Mouse (Mus musculus): ENCODE results near the gene Lhpp. TPM values are rescaled to one million over a fixed set of nuclear protein-coding genes. Genes with fewer than 3 reads are reported as not detected.

Lhpp gene
- polyA plus RNA-seq, 1 experiment from 2014 or later: 47.8 TPM

DNA sequence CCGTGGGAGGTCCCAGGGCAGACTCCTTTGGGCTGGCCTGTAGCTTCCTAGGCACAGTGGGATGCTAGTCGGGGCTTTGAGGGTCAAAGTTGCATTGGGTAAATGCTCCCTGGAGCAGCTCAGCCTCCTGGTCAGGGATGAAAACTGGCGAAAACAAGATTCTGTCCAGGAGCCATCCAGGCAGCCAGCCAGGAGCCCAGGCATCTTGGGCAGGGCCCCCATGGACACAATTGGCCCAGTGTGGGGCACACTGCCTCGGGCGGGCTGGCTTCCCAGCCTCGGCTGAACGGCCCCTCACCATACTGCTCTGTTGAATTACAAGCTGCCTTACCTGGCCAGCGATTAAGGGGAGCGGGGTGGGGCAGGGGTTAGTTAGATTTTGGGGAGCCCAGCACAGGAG lies 82.3 kb downstream of the Lhpp start:
- WGBS: 80% methylated on average over 9 of the region's 9 CpGs
- no peak overlapping the region for H3K4me3 ChIP-seq (ENCODE audit: low read length)
- H3K4me2 ChIP-seq (ENCODE audit: low read depth, low read length): no peak overlapping the region
- ATAC-seq: no peak; the same call in 1 of the 2 replicates
- H3K27me3 ChIP-seq (replicated peaks; ENCODE audit: control insufficient read depth, insufficient read depth, low read length): no peaks in the 10 kb centered on the region
- no peaks in the 10 kb centered on the region for H3K9me3 ChIP-seq (ENCODE audit: control insufficient read depth, low read length)
- no peaks in the 10 kb centered on the region for H3K36me3 ChIP-seq (ENCODE audit: control insufficient read depth, insufficient read depth, low read length)
- H3K9ac ChIP-seq (ENCODE audit: low read depth, low read length): no peak overlapping the region
- no peak overlapping the region for H3K27ac ChIP-seq (ENCODE audit: low read length)
- peaks cover 11% of the 10 kb centered on the region for H3K4me1 ChIP-seq (ENCODE audit: control insufficient read depth, insufficient read depth, low read length)

DNA sequence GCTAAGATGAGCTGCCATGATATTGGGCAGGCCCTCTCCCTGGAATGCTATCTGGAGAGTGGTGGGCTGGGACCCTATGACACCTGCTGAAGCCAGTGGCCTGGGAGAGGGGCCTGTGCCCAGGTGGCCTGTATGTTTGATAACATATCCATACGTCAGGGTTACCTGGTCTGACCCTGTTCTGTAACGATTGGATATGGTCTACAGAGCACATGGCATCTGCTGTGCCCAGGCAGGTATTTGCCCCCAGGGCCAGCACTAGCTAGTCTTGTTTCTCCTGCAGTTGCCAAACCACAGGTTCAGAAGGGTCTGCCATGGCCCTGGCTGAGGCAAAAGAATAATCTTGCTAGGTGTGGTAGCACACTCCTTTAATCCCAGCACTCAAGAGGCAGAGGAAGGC lies 83.1 kb downstream of the Lhpp start:
- peaks cover 4% of the 10 kb centered on the region; the same call in 1 of the 2 replicates for H3K4me1 ChIP-seq (ENCODE audit: control insufficient read depth, insufficient read depth, low read length)
- no peak overlapping the region for H3K9ac ChIP-seq (ENCODE audit: low read depth, low read length)
- H3K36me3 ChIP-seq (ENCODE audit: control insufficient read depth, insufficient read depth, low read length): no peaks in the 10 kb centered on the region
- H3K9me3 ChIP-seq (ENCODE audit: control insufficient read depth, low read length): no peaks in the 10 kb centered on the region
- no peak overlapping the region for H3K4me2 ChIP-seq (ENCODE audit: low read depth, low read length)
- no peak for ATAC-seq
- no peaks in the 10 kb centered on the region for H3K27me3 ChIP-seq (replicated peaks; ENCODE audit: control insufficient read depth, insufficient read depth, low read length)
- 90% methylated on average over 2 of the region's 2 CpGs for WGBS
- no peak overlapping the region for H3K4me3 ChIP-seq (ENCODE audit: low read length)
- no peak overlapping the region for H3K27ac ChIP-seq (ENCODE audit: low read length)

GRCm38 (mm10) chr7:132697258-132697796 lies 86.9 kb downstream of the Lhpp start:
- Histone ChIP-seq H3K4me3 (ENCODE audit: low read length) (no peak overlapping the region), H3K4me2 (ENCODE audit: low read depth, low read length) (no peak overlapping the region), H3K4me1 (ENCODE audit: control insufficient read depth, insufficient read depth, low read length) (peaks cover 5% of the 10 kb centered on the region; the same call in 1 of the 2 replicates), H3K9me3 (ENCODE audit: control insufficient read depth, low read length) (no peaks in the 10 kb centered on the region), H3K36me3 (ENCODE audit: control insufficient read depth, insufficient read depth, low read length) (no peaks in the 10 kb centered on the region), H3K9ac (ENCODE audit: low read depth, low read length) (no peak overlapping the region), H3K27ac (ENCODE audit: low read length) (no peak overlapping the region), H3K27me3 (replicated peaks; ENCODE audit: control insufficient read depth, insufficient read depth, low read length) (no peaks in the 10 kb centered on the region)
- ATAC-seq: no peak
- 80% methylated on average over 8 of the region's 8 CpGs for WGBS

DNA sequence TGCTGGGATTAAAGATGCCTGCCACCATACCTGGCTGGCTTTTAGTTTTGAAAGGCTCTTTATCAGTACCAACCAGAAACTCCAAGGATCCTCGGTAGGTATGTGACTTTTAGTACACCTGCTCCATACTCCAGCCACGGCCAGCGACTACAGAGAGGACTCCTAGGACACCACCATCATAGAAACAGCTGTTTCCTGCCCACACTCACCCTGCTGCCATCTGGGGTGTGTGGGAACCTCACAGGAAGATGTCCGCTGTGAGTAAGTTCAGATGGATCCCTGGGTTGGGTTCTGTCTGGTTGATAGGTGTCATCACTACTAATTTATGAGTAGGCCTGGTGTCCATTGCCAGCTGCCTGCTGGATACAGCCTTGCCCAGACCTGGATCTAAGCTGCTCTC lies 88.3 kb downstream of the Lhpp start:
- no peaks in the 10 kb centered on the region for H3K27me3 ChIP-seq (replicated peaks; ENCODE audit: control insufficient read depth, insufficient read depth, low read length)
- WGBS: 83% methylated on average over 4 of the region's 4 CpGs
- H3K27ac ChIP-seq (ENCODE audit: low read length): no peak overlapping the region
- H3K4me2 ChIP-seq (ENCODE audit: low read depth, low read length): no peak overlapping the region
- no peaks in the 10 kb centered on the region for H3K9me3 ChIP-seq (ENCODE audit: control insufficient read depth, low read length)
- no peak overlapping the region for H3K9ac ChIP-seq (ENCODE audit: low read depth, low read length)
- no peaks in the 10 kb centered on the region for H3K36me3 ChIP-seq (ENCODE audit: control insufficient read depth, insufficient read depth, low read length)
- ATAC-seq: no peak
- H3K4me1 ChIP-seq (ENCODE audit: control insufficient read depth, insufficient read depth, low read length): peaks cover 5% of the 10 kb centered on the region; the same call in 1 of the 2 replicates
- no peak overlapping the region for H3K4me3 ChIP-seq (ENCODE audit: low read length)

GRCm38 (mm10) chr7:132699165-132699564 lies 88.7 kb downstream of the Lhpp start:
- Histone ChIP-seq H3K9me3 (ENCODE audit: control insufficient read depth, low read length) (no peaks in the 10 kb centered on the region), H3K4me3 (ENCODE audit: low read length) (no peak overlapping the region), H3K27ac (ENCODE audit: low read length) (no peak overlapping the region), H3K36me3 (ENCODE audit: control insufficient read depth, insufficient read depth, low read length) (no peaks in the 10 kb centered on the region), H3K9ac (ENCODE audit: low read depth, low read length) (no peak overlapping the region), H3K27me3 (replicated peaks; ENCODE audit: control insufficient read depth, insufficient read depth, low read length) (no peaks in the 10 kb centered on the region), H3K4me2 (ENCODE audit: low read depth, low read length) (no peak overlapping the region), H3K4me1 (ENCODE audit: control insufficient read depth, insufficient read depth, low read length) (peaks cover 5% of the 10 kb centered on the region; the same call in 1 of the 2 replicates)
- 70% methylated on average over 4 of the region's 4 CpGs for WGBS
- no peak for ATAC-seq

DNA sequence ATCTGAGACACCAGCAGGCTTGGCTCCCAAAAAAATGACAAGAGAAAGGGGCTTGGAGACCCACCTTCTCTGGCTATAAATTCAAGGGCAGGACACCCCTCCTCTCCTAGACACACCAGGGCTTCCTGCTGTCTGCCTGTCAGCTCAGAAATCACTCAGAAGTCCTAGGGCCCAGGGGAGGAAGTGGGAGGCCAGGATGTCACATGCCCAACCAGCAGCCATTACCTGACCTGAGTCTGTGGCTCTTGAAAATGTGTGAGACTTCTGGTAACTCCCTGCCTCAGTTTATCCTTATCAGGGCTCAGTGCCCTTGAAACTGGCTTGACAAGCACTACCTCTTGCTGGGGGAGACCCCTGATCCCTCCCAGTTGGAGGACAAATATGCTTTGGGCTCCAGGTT lies 89.2 kb downstream of the Lhpp start:
- no peaks in the 10 kb centered on the region for H3K27me3 ChIP-seq (replicated peaks; ENCODE audit: control insufficient read depth, insufficient read depth, low read length)
- H3K9me3 ChIP-seq (ENCODE audit: control insufficient read depth, low read length): no peaks in the 10 kb centered on the region
- H3K9ac ChIP-seq (ENCODE audit: low read depth, low read length): no peak overlapping the region
- no peak for ATAC-seq
- H3K27ac ChIP-seq (ENCODE audit: low read length): no peak overlapping the region
- H3K4me3 ChIP-seq (ENCODE audit: low read length): no peak overlapping the region
- no peaks in the 10 kb centered on the region for H3K36me3 ChIP-seq (ENCODE audit: control insufficient read depth, insufficient read depth, low read length)
- H3K4me2 ChIP-seq (ENCODE audit: low read depth, low read length): no peak overlapping the region
- peaks cover 5% of the 10 kb centered on the region; the same call in 1 of the 2 replicates for H3K4me1 ChIP-seq (ENCODE audit: control insufficient read depth, insufficient read depth, low read length)

GRCm38 (mm10) chr7:132700107-132700506 lies 89.7 kb downstream of the Lhpp start:
- no peak overlapping the region for H3K9ac ChIP-seq (ENCODE audit: low read depth, low read length)
- H3K4me2 ChIP-seq (ENCODE audit: low read depth, low read length): no peak overlapping the region
- H3K36me3 ChIP-seq (ENCODE audit: control insufficient read depth, insufficient read depth, low read length): no peaks in the 10 kb centered on the region
- WGBS: 74% methylated on average over 4 of the region's 4 CpGs
- H3K27me3 ChIP-seq (replicated peaks; ENCODE audit: control insufficient read depth, insufficient read depth, low read length): no peaks in the 10 kb centered on the region
- H3K4me3 ChIP-seq (ENCODE audit: low read length): no peak overlapping the region
- no peaks in the 10 kb centered on the region for H3K9me3 ChIP-seq (ENCODE audit: control insufficient read depth, low read length)
- no peak overlapping the region for H3K27ac ChIP-seq (ENCODE audit: low read length)
- H3K4me1 ChIP-seq (ENCODE audit: control insufficient read depth, insufficient read depth, low read length): peaks cover 5% of the 10 kb centered on the region; the same call in 1 of the 2 replicates
- ATAC-seq: peak; percentile 16; the same call in 1 of the 2 replicates

- peaks cover 5% of the 10 kb centered on the region; the same call in 1 of the 2 replicates for H3K4me1 ChIP-seq (ENCODE audit: control insufficient read depth, insufficient read depth, low read length)
- no peaks in the 10 kb centered on the region for H3K36me3 ChIP-seq (ENCODE audit: control insufficient read depth, insufficient read depth, low read length)
- ATAC-seq: no peak
- H3K4me2 ChIP-seq (ENCODE audit: low read depth, low read length): no peak overlapping the region
- no peak overlapping the region for H3K4me3 ChIP-seq (ENCODE audit: low read length)
- H3K27me3 ChIP-seq (replicated peaks; ENCODE audit: control insufficient read depth, insufficient read depth, low read length): no peaks in the 10 kb centered on the region
- H3K9me3 ChIP-seq (ENCODE audit: control insufficient read depth, low read length): no peaks in the 10 kb centered on the region
- WGBS: 67% methylated on average over 3 of the region's 3 CpGs
- no peak overlapping the region for H3K9ac ChIP-seq (ENCODE audit: low read depth, low read length)
- no peak overlapping the region for H3K27ac ChIP-seq (ENCODE audit: low read length)
Observed at GRCm38 (mm10) chr7:132701412-132701811, 91.0 kb downstream of the Lhpp start.

- Histone ChIP-seq H3K27me3 (replicated peaks; ENCODE audit: control insufficient read depth, insufficient read depth, low read length) (no peaks in the 10 kb centered on the region), H3K4me3 (ENCODE audit: low read length) (no peak overlapping the region), H3K9me3 (ENCODE audit: control insufficient read depth, low read length) (no peaks in the 10 kb centered on the region), H3K36me3 (ENCODE audit: control insufficient read depth, insufficient read depth, low read length) (no peaks in the 10 kb centered on the region), H3K27ac (ENCODE audit: low read length) (no peak overlapping the region), H3K9ac (ENCODE audit: low read depth, low read length) (no peak overlapping the region), H3K4me1 (ENCODE audit: control insufficient read depth, insufficient read depth, low read length) (peaks cover 5% of the 10 kb centered on the region; the same call in 1 of the 2 replicates), H3K4me2 (ENCODE audit: low read depth, low read length) (no peak overlapping the region)
- 90% methylated on average over 3 of the region's 3 CpGs for WGBS
- no peak for ATAC-seq
Observed at GRCm38 (mm10) chr7:132702024-132702423, 91.6 kb downstream of the Lhpp start.

DNA sequence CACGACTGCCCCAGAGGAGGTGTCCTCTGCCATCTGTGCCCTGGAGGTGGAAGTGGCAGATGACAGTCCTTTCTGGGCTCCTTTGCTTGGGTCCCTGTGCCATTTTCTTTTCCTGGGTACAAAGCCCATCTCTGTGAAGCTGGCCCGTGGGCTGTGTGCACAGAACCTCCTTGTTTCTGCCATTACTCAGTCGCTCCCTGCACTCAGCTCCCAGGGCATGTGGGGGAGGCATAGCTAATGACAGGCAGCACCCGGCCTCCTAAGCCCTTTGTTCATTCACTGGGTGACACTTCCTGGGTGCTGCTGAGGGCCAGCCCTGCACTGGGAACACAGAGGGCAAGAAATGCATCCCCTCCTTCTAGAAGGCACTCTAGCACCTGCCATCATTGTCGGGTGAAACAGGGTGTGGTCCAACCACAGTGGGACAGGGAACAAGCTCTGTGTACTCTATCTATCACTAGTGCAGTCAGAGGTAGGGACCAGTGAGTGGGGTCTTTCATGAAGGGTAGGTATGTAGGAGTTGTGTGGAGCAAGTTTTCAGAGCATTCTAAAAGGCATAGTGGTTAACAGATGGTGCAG lies 92.1 kb downstream of the Lhpp start:
- no peak for ATAC-seq
- no peak overlapping the region for H3K4me3 ChIP-seq (ENCODE audit: low read length)
- no peaks in the 10 kb centered on the region for H3K36me3 ChIP-seq (ENCODE audit: control insufficient read depth, insufficient read depth, low read length)
- no peak overlapping the region for H3K9ac ChIP-seq (ENCODE audit: low read depth, low read length)
- no peak overlapping the region for H3K27ac ChIP-seq (ENCODE audit: low read length)
- 74% methylated on average over 5 of the region's 5 CpGs for WGBS
- no peaks in the 10 kb centered on the region for H3K9me3 ChIP-seq (ENCODE audit: control insufficient read depth, low read length)
- peaks cover 5% of the 10 kb centered on the region; the same call in 1 of the 2 replicates for H3K4me1 ChIP-seq (ENCODE audit: control insufficient read depth, insufficient read depth, low read length)
- no peaks in the 10 kb centered on the region for H3K27me3 ChIP-seq (replicated peaks; ENCODE audit: control insufficient read depth, insufficient read depth, low read length)
- no peak overlapping the region for H3K4me2 ChIP-seq (ENCODE audit: low read depth, low read length)
